Mouse (Mus musculus): ENCODE measurements at regions not wholly inside any gene's neighbourhood (a gene's known extent, or its start where the extent isn't known, plus 50 kb on each side); places are given as distances from the start of the nearest gene placed in this dataset.

DNA sequence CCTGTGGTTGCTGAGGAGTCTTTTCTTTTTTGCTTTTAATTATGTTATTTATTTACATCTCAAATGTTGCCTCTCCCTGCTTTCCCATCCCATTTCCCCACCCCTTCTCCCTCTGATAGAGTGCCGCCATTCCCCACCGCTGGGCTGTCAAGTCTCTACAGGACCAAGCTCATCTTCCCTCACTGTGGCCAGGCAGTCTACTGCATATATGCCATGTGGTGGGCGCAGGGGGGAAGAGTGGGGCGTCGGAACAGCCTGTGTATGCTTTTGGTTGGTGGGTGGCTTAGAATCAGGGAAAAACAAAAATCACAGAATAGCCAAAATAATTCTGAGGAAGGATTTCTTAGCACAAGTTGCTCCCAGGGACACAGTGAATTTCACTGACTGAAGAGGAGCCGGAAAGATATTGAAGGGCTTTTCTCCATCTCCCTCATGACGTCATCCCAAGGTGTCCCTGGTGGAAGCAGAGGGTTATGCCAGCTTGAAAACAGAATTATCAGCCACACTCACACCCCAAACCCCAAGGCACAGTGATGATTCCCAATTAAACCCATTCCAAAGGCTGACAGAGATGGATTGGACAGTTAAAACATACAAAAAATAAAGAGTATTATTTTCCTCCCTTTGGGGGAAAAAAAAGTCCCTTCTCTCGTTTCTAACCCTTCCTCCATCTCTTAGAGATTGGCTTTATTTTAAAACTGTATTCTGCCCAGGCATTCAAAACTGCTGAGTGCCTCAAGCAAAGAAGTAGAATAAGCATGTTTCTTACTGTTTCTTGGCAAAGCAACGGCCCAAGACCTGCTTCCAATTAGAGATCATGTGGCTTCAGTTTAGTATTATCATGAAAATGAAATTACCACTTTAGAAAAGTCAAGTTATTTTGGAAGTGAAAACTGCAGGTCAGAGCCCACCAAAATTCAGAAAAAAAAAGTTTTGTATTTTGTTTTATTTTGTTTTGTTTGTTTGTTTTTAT is 232.0 kb downstream of the Clic5 start:
- Histone ChIP-seq H3K27ac (ENCODE audit: low read depth) (no peak overlapping the region), H3K4me2 (ENCODE audit: low read depth, low read length) (no peak overlapping the region), H3K27me3 (ENCODE audit: control insufficient read depth, insufficient read depth, low read length) (no peaks in the 10 kb centered on the region), H3K9ac (replicated peaks; ENCODE audit: low read depth, low read length) (no peak overlapping the region), H3K4me3 (ENCODE audit: low read depth, low read length) (no peak overlapping the region), H3K36me3 (replicated peaks; ENCODE audit: control insufficient read depth, insufficient read depth, low read length) (no peaks in the 10 kb centered on the region), H3K9me3 (replicated peaks; ENCODE audit: control insufficient read depth, low read length) (0 out of 2 replicates have a peak, but pooled peaks cover 6% of the 10 kb centered on the region), H3K4me1 (ENCODE audit: control insufficient read depth, insufficient read depth) (peaks cover 7% of the 10 kb centered on the region; the same call in 1 of the 2 replicates)
- DNase-seq (ENCODE audit: low spot score) = no peak
- no peak for ATAC-seq (ENCODE audit: insufficient read depth, low read depth)
- no peak for TF ChIP-seq EP300 (IDR thresholded peaks at IDR 0.05; ENCODE audit: low read depth)
- TF ChIP-seq CTCF (IDR thresholded peaks at IDR 0.05; ENCODE audit: low read depth) = no peak
- 76% methylated on average over 9 of the region's 9 CpGs for WGBS

DNA sequence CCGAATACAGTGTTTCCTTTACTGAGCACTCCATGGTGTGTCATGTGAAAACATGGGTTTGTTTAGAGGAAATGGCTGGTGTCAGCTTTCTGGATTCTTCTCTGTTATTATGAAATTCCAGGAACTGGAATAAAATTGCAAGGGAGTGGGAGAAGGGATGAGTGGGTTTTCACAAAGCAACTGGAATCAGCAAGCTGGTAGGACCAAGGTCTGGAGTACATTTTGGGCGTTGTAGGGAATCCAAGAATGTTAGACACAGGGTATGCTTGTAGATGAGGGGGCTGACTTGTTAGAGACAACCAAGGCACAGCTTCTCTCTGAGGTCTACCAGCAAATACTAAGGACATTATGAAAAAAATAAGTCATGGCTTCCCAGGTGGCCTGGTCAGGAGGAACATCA is 233.8 kb downstream of the Clic5 start:
- Histone ChIP-seq H3K27me3 (ENCODE audit: control insufficient read depth, insufficient read depth, low read length) (no peaks in the 10 kb centered on the region), H3K4me1 (ENCODE audit: control insufficient read depth, insufficient read depth) (peaks cover 7% of the 10 kb centered on the region; the same call in 1 of the 2 replicates), H3K4me2 (ENCODE audit: low read depth, low read length) (no peak overlapping the region), H3K27ac (ENCODE audit: low read depth) (no peak overlapping the region), H3K9me3 (replicated peaks; ENCODE audit: control insufficient read depth, low read length) (no peaks in the 10 kb centered on the region), H3K9ac (replicated peaks; ENCODE audit: low read depth, low read length) (no peak overlapping the region), H3K4me3 (ENCODE audit: low read depth, low read length) (no peak overlapping the region), H3K36me3 (replicated peaks; ENCODE audit: control insufficient read depth, insufficient read depth, low read length) (no peaks in the 10 kb centered on the region)
- WGBS = 79% methylated on average over 2 of the region's 2 CpGs
- TF ChIP-seq CTCF (IDR thresholded peaks at IDR 0.05; ENCODE audit: low read depth) = no peak
- no peak for TF ChIP-seq EP300 (IDR thresholded peaks at IDR 0.05; ENCODE audit: low read depth)
- ATAC-seq (ENCODE audit: insufficient read depth, low read depth) (no peak), DNase-seq (ENCODE audit: low spot score) (no peak)

DNA sequence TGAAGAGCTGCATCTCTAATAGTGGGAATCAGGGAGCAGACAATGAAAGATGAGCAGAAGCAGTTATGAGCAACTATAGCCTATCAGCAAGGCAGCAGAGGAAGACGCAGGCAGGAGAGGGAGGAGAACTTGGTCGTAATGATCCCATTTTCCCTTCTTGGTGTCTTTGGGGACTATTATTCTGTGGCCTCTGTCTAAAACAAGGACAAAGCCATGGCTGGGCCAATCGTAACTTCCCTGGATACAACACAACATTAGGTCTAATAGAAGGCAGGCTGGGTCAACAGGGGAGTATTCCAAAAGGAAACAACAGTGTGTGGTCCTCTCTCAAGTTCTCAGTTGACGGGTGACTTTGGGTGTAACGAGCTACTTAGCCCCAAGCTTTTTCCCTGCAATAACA is 234.5 kb downstream of the Clic5 start:
- no peak for DNase-seq (ENCODE audit: low spot score)
- Histone ChIP-seq H3K4me1 (ENCODE audit: control insufficient read depth, insufficient read depth) (peaks cover 7% of the 10 kb centered on the region; the same call in 1 of the 2 replicates), H3K27ac (ENCODE audit: low read depth) (no peak overlapping the region), H3K36me3 (replicated peaks; ENCODE audit: control insufficient read depth, insufficient read depth, low read length) (no peaks in the 10 kb centered on the region), H3K4me3 (ENCODE audit: low read depth, low read length) (no peak overlapping the region), H3K9ac (replicated peaks; ENCODE audit: low read depth, low read length) (no peak overlapping the region), H3K4me2 (ENCODE audit: low read depth, low read length) (no peak overlapping the region), H3K9me3 (replicated peaks; ENCODE audit: control insufficient read depth, low read length) (no peaks in the 10 kb centered on the region), H3K27me3 (ENCODE audit: control insufficient read depth, insufficient read depth, low read length) (no peaks in the 10 kb centered on the region)
- ATAC-seq (ENCODE audit: insufficient read depth, low read depth) = no peak
- 70% methylated on average over 5 of the region's 5 CpGs for WGBS
- TF ChIP-seq EP300 (IDR thresholded peaks at IDR 0.05; ENCODE audit: low read depth) (no peak), CTCF (IDR thresholded peaks at IDR 0.05; ENCODE audit: low read depth) (no peak)

DNA sequence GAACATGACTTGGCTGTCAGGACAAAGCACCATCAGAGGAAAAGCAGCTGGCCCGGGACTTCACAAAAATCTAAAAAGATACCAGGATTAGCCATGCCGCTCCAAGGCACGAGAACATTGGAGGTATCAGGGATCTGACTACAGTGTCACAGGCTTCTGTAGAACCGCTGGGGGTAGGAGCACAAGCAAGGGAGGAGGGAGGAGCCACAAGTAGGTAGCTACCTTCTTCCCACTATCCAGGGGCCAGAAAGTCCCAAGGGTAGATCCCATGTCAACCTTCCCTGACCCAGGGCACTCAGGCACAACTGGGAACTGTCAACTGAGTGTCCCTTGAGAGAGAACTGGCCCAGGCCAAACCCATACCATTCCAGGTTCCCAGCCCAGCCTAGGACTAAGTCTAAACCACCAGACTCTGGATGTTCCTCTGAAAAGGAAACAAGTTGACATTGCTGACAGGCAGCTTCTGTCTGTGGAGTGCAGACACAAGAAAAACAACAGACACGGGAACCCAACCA is 235.1 kb downstream of the Clic5 start:
- no peak for TF ChIP-seq EP300 (IDR thresholded peaks at IDR 0.05; ENCODE audit: low read depth)
- Histone ChIP-seq H3K9ac (replicated peaks; ENCODE audit: low read depth, low read length) (no peak overlapping the region), H3K27me3 (ENCODE audit: control insufficient read depth, insufficient read depth, low read length) (no peaks in the 10 kb centered on the region), H3K4me1 (ENCODE audit: control insufficient read depth, insufficient read depth) (peaks cover 7% of the 10 kb centered on the region; the same call in 1 of the 2 replicates), H3K4me2 (ENCODE audit: low read depth, low read length) (no peak overlapping the region), H3K9me3 (replicated peaks; ENCODE audit: control insufficient read depth, low read length) (no peaks in the 10 kb centered on the region), H3K27ac (ENCODE audit: low read depth) (no peak overlapping the region), H3K36me3 (replicated peaks; ENCODE audit: control insufficient read depth, insufficient read depth, low read length) (no peaks in the 10 kb centered on the region), H3K4me3 (ENCODE audit: low read depth, low read length) (no peak overlapping the region)
- ATAC-seq (ENCODE audit: insufficient read depth, low read depth) (no peak), DNase-seq (ENCODE audit: low spot score) (no peak)
- WGBS = 49% methylated on average over 5 of the region's 5 CpGs

DNA sequence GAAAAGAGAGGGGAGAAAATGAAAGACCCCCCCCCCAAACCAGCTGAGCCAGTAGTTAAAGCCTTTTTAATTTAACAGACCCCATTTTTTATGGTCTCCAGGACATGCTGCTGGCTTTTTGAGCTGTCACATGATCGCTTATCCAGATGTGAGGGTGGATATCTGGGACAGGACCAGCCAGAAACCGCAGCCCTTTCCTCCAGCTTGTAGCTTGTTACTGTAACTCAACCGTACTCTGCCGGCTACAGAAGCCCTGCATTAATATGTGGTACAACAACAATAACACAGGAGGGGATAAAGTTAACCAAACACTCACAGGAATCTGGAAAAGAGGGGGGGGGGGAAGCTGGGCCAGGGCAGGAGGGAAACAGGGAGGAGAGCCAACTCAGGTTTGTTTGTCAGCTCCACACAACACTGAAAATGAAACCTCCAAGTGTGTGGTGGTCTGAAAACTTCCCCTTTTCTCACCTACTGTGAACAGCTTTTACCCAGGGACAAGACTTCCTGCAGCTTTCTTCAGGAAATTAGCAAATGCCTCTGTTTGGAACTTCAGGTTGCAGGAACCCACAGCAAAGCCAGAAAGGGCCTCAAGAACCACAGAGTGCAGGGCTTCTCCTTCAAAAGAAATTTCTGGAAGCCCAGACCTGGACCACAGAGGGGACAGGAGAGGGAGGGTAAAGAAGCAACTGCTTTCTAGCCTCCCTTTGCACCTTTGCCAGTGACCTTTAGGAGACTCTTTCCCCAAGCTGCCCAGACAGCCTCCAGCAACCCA is 244.3 kb downstream of the Clic5 start:
- H3K4me2 ChIP-seq (ENCODE audit: low read depth, low read length) = no peak overlapping the region
- H3K4me3 ChIP-seq (ENCODE audit: low read depth, low read length) = no peak overlapping the region
- H3K27ac ChIP-seq (ENCODE audit: low read depth) = no peak overlapping the region
- 55% methylated on average over 4 of the region's 4 CpGs for WGBS
- H3K4me1 ChIP-seq (ENCODE audit: control insufficient read depth, insufficient read depth) = no peaks in the 10 kb centered on the region
- H3K9ac ChIP-seq (replicated peaks; ENCODE audit: low read depth, low read length) = no peak overlapping the region
- no peaks in the 10 kb centered on the region for H3K27me3 ChIP-seq (ENCODE audit: control insufficient read depth, insufficient read depth, low read length)
- DNase-seq (ENCODE audit: low spot score) = no peak
- no peaks in the 10 kb centered on the region for H3K36me3 ChIP-seq (replicated peaks; ENCODE audit: control insufficient read depth, insufficient read depth, low read length)
- TF ChIP-seq EP300 (IDR thresholded peaks at IDR 0.05; ENCODE audit: low read depth) (no peak), CTCF (IDR thresholded peaks at IDR 0.05; ENCODE audit: low read depth) (no peak)
- no peak for ATAC-seq (ENCODE audit: insufficient read depth, low read depth)
- no peaks in the 10 kb centered on the region for H3K9me3 ChIP-seq (replicated peaks; ENCODE audit: control insufficient read depth, low read length)
